Mouse (Mus musculus) megakaryocyte, embryonic 14.5 days (primary cell): ENCODE results near the gene Ctnnbl1.

Experiments used
- FLI1 ChIP-seq: IDR thresholded peaks from 2 replicates; pipeline ENCODE4 v1.6.1; 2012; ENCODE audit warnings: low read length, inconsistent platforms, mixed read lengths
- GATA1 ChIP-seq: IDR thresholded peaks from 3 replicates; pipeline ENCODE4 v1.6.1; 2012; ENCODE audit warnings: mixed read lengths, low read length, inconsistent platforms, borderline replicate concordance

- TF ChIP-seq GATA1 (no peak), FLI1 (no peak)
These were observed 190.6 kb downstream of the Ctnnbl1 start for GRCm38 (mm10) chr2:157927815-157928214.
